Mouse (Mus musculus): Measurements from ENCODE around the gene Smpd4. TPM values are rescaled to one million over a fixed set of nuclear protein-coding genes. Genes with fewer than 3 reads are reported as not detected.

The Smpd4 gene
- 45.7 to 50.9 TPM (median 48.8 TPM) in 4 replicates for total RNA-seq (2023)

GRCm38 (mm10) chr16:17619198-17620105, at the start of gene Smpd4:
Smpd4 (plus strand) TSS chr16:17619354.

GRCm38 (mm10) chr16:17583064-17583463, 36.1 kb upstream of the Smpd4 start, which contains the start of gene Slc7a4:
Slc7a4 (minus strand) TSS chr16:17583214.

GRCm38 (mm10) chr16:17646310-17647114, 27.4 kb downstream of the Smpd4 start, which contains the start of gene Ccdc74a:
Ccdc74a (plus strand) TSS chr16:17646470.

Other genes with a start within 250 kb of the Smpd4 start
- gene Snap29, start 213.4 kb upstream of the Smpd4 start, total RNA-seq (2023): 60.0 to 64.2 TPM (median 62.2 TPM) in 4 replicates
- 121 to 147 TPM (median 138 TPM) in 4 replicates for gene Pi4ka, start 213.0 kb upstream of the Smpd4 start, total RNA-seq (2023)
- 47.4 to 55.6 TPM (median 52.0 TPM) in 4 replicates for gene Crkl, start 167.4 kb upstream of the Smpd4 start, total RNA-seq (2023)
- gene Aifm3, start 129.7 kb upstream of the Smpd4 start, total RNA-seq (2023): not detected in 4 replicates
- 47.7 to 57.0 TPM (median 53.3 TPM) in 4 replicates for gene Lztr1, start 110.7 kb upstream of the Smpd4 start, total RNA-seq (2023)
- 25.2 to 39.4 TPM (median 32.4 TPM) in 4 replicates for gene Thap7, start 88.2 kb upstream of the Smpd4 start, total RNA-seq (2023)
- gene Lrrc74b, start 58.1 kb upstream of the Smpd4 start, total RNA-seq (2023): 0.31 TPM in 1 of 4 replicates, not detected in the others
- not detected in 4 replicates for gene P2rx6, start 57.5 kb upstream of the Smpd4 start, total RNA-seq (2023)
- gene Slc7a4, start 36.1 kb upstream of the Smpd4 start, total RNA-seq (2023): not detected in 4 replicates
- gene Ccdc74a, start 27.1 kb downstream of the Smpd4 start, total RNA-seq (2023): not detected in 4 replicates
- 129 to 145 TPM (median 134 TPM) in 4 replicates for gene Med15, start 113.5 kb downstream of the Smpd4 start, total RNA-seq (2023)
- gene Klhl22, start 140.3 kb downstream of the Smpd4 start, total RNA-seq (2023): 10.8 to 21.1 TPM (median 15.3 TPM) in 4 replicates
- 0.20 TPM in 1 of 4 replicates, not detected in the others for gene Scarf2, start 177.9 kb downstream of the Smpd4 start, total RNA-seq (2023)
- gene B830017H08Rik, start 213.8 kb downstream of the Smpd4 start, total RNA-seq (2023): not detected in 4 replicates
- 9.8 to 15.2 TPM (median 12.4 TPM) in 4 replicates for gene Car15, start 219.0 kb downstream of the Smpd4 start, total RNA-seq (2023)

All from B cell, adult 62 days (primary cell).